Mouse (Mus musculus): ENCODE data around the gene Kcmf1.

- TF ChIP-seq POLR2A (IDR thresholded peaks at IDR 0.05; ENCODE audit: insufficient read depth, low read depth, low read length) (no peak), CTCF (IDR thresholded peaks at IDR 0.05; ENCODE audit: insufficient read depth, low read depth, low read length) (no peak)
These were observed 99.1 kb downstream of the Kcmf1 start for GRCm38 (mm10) chr6:72800641-72801040.
